Mouse (Mus musculus) lung, adult 2 months (tissue): Measurements from ENCODE around the gene Il4ra. TPM values are rescaled to one million over a fixed set of nuclear protein-coding genes. Genes with fewer than 3 reads are reported as not detected.

Experiments
- DNase-seq: peaks from one replicate; pipeline ENCODE4 v3.0.0; 2022
- H3K4me1 ChIP-seq: fragments of 200-500 bp; 2 replicates; pipeline ENCODE4 v1.6.1; 2011; ENCODE audit warnings: low read length; ENCODE audit not compliant: control insufficient read depth, insufficient read depth
- H3K4me3 ChIP-seq: fragments of 200-500 bp; replicated peaks from 2 replicates; pipeline ENCODE3; 2011; ENCODE audit warnings: low read depth, mild to moderate bottlenecking, control low read depth, low read length; ENCODE audit errors: extremely low read depth
- CTCF ChIP-seq: fragments of 200-500 bp; IDR thresholded peaks from 2 replicates; pipeline ENCODE4 v1.5.1; 2011; ENCODE audit warnings: mild to moderate bottlenecking, low read length, control low read depth; ENCODE audit not compliant: insufficient read depth
- POLR2A ChIP-seq: fragments of 200-500 bp; IDR thresholded peaks from 2 replicates; pipeline ENCODE4 v1.6.1; 2011; ENCODE audit warnings: low read depth, mild to moderate bottlenecking, control low read depth, low read length, borderline replicate concordance; ENCODE audit errors: extremely low read depth
- WGBS: fragments of 180-500 bp; shearing (Covaris S2); methylation state at CpG from one replicate; pipeline ENCODE4 v1.1.7; 2018; 5-methylcytosine and 5-hydroxymethylcytosine counted together
- polyA plus RNA-seq: library from polyadenylated mRNA; depleted of rRNA; stranded (reverse); fragments of >200 nt; gene quantifications from 2 replicates; pipeline ENCODE4 v1.2.3, GENCODE M21; 2012

The Il4ra gene
- polyA plus RNA-seq, 1 experiment: 85.2 TPM

GRCm38 (mm10) chr7:125589896-125590295 lies 38.0 kb downstream of the Il4ra start:
- no peak for DNase-seq
- 82% methylated on average over 7 of the region's 7 CpGs for WGBS
- no peaks in the 10 kb centered on the region for H3K4me1 ChIP-seq
- H3K4me3 ChIP-seq: no peak overlapping the region
- no peak for TF ChIP-seq POLR2A
- no peak for TF ChIP-seq CTCF

- DNase-seq: no peak
- 70% methylated on average over 4 of the region's 4 CpGs for WGBS
- TF ChIP-seq CTCF (no peak), POLR2A (no peak)
- H3K4me3 ChIP-seq: no peak overlapping the region
- no peaks in the 10 kb centered on the region for H3K4me1 ChIP-seq
Observed at GRCm38 (mm10) chr7:125593831-125594230, 41.9 kb downstream of the Il4ra start.

- no peak for DNase-seq
- Histone ChIP-seq H3K4me1 (no peaks in the 10 kb centered on the region), H3K4me3 (no peak overlapping the region)
- WGBS: 44% methylated on average over 3 of the region's 3 CpGs
- TF ChIP-seq CTCF: no peak
- TF ChIP-seq POLR2A: no peak
Observed at GRCm38 (mm10) chr7:125596406-125596805, 44.5 kb downstream of the Il4ra start.

GRCm38 (mm10) chr7:125597083-125597482 lies 45.2 kb downstream of the Il4ra start:
- Histone ChIP-seq H3K4me3 (no peak overlapping the region), H3K4me1 (no peaks in the 10 kb centered on the region)
- whole genome bisulfite sequencing: 81% methylated on average over 9 of the region's 9 CpGs
- TF ChIP-seq CTCF: no peak
- TF ChIP-seq POLR2A: no peak
- DNase-seq: no peak

- no peak for DNase-seq
- no peak for TF ChIP-seq CTCF
- Histone ChIP-seq H3K4me3 (no peak overlapping the region), H3K4me1 (no peaks in the 10 kb centered on the region)
- WGBS: 88% methylated on average over 11 of the region's 11 CpGs
Observed at GRCm38 (mm10) chr7:125597516-125598347, 45.8 kb downstream of the Il4ra start.

- H3K4me1 ChIP-seq: no peaks in the 10 kb centered on the region
- no peak for DNase-seq
- WGBS: 42% methylated on average over 4 of the region's 4 CpGs
- H3K4me3 ChIP-seq: no peak overlapping the region
- TF ChIP-seq POLR2A (no peak), CTCF (no peak)
Observed at GRCm38 (mm10) chr7:125599373-125599973, 47.6 kb downstream of the Il4ra start.

GRCm38 (mm10) chr7:125600136-125600535 lies 48.2 kb downstream of the Il4ra start:
- H3K4me1 ChIP-seq: no peaks in the 10 kb centered on the region
- 64% methylated on average over 10 of the region's 10 CpGs for WGBS

GRCm38 (mm10) chr7:125600612-125601279 lies 48.8 kb downstream of the Il4ra start:
- 26% methylated on average over 6 of the region's 6 CpGs for WGBS
- TF ChIP-seq POLR2A (no peak), CTCF (no peak)
- no peaks in the 10 kb centered on the region for H3K4me1 ChIP-seq

More at GRCm38 (mm10) chr7:125600136-125600535, 48.2 kb downstream of the Il4ra start:
- no peak overlapping the region for H3K4me3 ChIP-seq
- no peak for DNase-seq
- TF ChIP-seq POLR2A (no peak), CTCF (no peak)

GRCm38 (mm10) chr7:125601280-125601670 lies 49.4 kb downstream of the Il4ra start:
- DNase-seq: no peak
- Histone ChIP-seq H3K4me3 (no peak overlapping the region), H3K4me1 (no peaks in the 10 kb centered on the region; the same call in 1 of the 2 replicates)
- no peak for TF ChIP-seq CTCF
- TF ChIP-seq POLR2A: no peak
- 87% methylated on average over 6 of the region's 6 CpGs for WGBS

More at GRCm38 (mm10) chr7:125600612-125601279, 48.8 kb downstream of the Il4ra start:
- H3K4me3 ChIP-seq: no peak overlapping the region
- DNase-seq: no peak
